Mouse (Mus musculus): ENCODE data around the gene Tcta. TPM values are rescaled to one million over a fixed set of nuclear protein-coding genes. Genes with fewer than 3 reads are reported as not detected.
"Not testable (repeated sequence)": the region's sequence is repeated elsewhere in the genome, so short reads cannot be mapped to it uniquely, and the experiment has no call there.

Gene Tcta
- total and polyA plus RNA-seq, 2 experiments from 2014 or later: 42.1 to 46.1 TPM

DNA sequence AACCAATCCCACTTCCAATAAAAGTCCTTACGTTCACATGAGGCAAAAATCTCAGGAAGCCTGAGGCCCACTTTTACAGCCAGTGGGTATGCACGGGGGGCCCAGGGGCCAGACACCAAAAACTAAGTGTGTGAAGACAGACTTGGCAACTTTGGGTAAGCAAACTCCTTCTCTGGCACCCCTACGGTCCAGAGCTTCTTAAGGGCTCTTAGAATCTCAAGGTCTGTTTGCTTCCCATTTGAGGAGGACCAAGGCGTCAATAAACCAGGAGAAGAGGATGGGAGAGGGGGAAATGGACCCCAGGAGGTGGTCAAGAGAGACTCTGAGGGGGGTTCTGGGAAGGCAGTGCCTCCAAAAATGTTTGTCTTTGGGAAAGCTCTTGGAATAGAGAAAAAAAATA lies 32.5 kb downstream of the Tcta start:
- Histone ChIP-seq H3K4me2 (ENCODE audit: low read depth, low read length) (no peak overlapping the region), H3K9ac (replicated peaks; ENCODE audit: low read depth, low read length) (no peak overlapping the region), H3K9me3 (replicated peaks; ENCODE audit: control insufficient read depth, low read length) (no peaks in the 10 kb centered on the region), H3K27me3 (ENCODE audit: control insufficient read depth, insufficient read depth, low read length) (no peaks in the 10 kb centered on the region), H3K27ac (ENCODE audit: low read depth) (no peak overlapping the region), H3K4me3 (ENCODE audit: low read depth, low read length) (no peak overlapping the region), H3K4me1 (ENCODE audit: control insufficient read depth, insufficient read depth) (peaks cover 10% of the 10 kb centered on the region; the same call in 1 of the 2 replicates), H3K36me3 (replicated peaks; ENCODE audit: control insufficient read depth, insufficient read depth, low read length) (no peaks in the 10 kb centered on the region)
- WGBS: 94% methylated on average over 4 of the region's 4 CpGs
- DNase-seq (ENCODE audit: low spot score) (no peak), ATAC-seq (ENCODE audit: insufficient read depth, low read depth) (no peak)
- TF ChIP-seq CTCF (IDR thresholded peaks at IDR 0.05; ENCODE audit: low read depth) (no peak), EP300 (IDR thresholded peaks at IDR 0.05; ENCODE audit: low read depth) (no peak)

DNA sequence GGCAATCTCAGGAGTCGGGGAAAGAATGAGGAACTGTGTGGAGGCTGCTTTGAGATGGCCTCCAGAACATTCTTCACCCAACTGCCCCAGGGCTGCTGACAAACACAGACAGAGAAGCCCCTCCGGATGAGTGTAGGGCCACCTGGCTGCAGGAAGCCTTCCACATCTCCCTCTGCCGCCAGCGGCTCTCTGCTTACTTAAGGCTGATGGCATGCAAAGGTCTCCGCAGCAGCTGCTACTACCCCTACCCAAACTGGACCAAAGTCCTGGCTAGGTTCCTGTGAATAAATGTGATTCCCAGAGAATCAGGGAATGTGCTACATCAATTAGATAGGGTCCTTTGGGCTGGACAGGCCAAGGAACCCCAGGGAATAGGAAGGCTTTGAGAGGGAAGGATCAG lies 33.3 kb downstream of the Tcta start:
- Histone ChIP-seq H3K4me3 (ENCODE audit: low read depth, low read length) (no peak overlapping the region), H3K9ac (replicated peaks; ENCODE audit: low read depth, low read length) (no peak overlapping the region), H3K9me3 (replicated peaks; ENCODE audit: control insufficient read depth, low read length) (no peaks in the 10 kb centered on the region), H3K27me3 (ENCODE audit: control insufficient read depth, insufficient read depth, low read length) (no peaks in the 10 kb centered on the region), H3K4me1 (ENCODE audit: control insufficient read depth, insufficient read depth) (peaks cover 15% of the 10 kb centered on the region), H3K27ac (ENCODE audit: low read depth) (no peak overlapping the region), H3K4me2 (ENCODE audit: low read depth, low read length) (no peak overlapping the region), H3K36me3 (replicated peaks; ENCODE audit: control insufficient read depth, insufficient read depth, low read length) (no peaks in the 10 kb centered on the region)
- DNase-seq (ENCODE audit: low spot score) (no peak), ATAC-seq (ENCODE audit: insufficient read depth, low read depth) (no peak)
- 59% methylated on average over 5 of the region's 5 CpGs for WGBS
- TF ChIP-seq CTCF (IDR thresholded peaks at IDR 0.05; ENCODE audit: low read depth): no peak
- no peak for TF ChIP-seq EP300 (IDR thresholded peaks at IDR 0.05; ENCODE audit: low read depth)

DNA sequence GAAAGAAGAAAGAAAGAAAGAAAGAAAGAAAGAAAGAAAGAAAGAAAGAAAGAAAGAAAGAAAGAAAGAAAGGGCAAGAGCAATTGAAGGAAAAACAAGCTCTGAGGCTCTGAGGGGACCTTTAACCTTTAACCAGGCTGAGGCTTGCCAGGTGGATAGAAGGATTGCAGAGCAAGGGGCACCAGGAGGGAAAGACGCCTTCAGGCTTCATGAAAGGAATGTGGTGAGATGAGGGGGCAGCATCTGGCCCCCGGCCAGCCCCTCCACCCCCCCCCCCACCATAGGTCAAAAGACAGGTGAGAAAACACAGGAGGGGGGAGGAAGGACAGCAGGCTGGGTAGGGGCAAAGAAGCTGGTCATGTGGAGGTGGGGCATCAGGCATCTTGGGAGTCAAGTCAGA lies 34.0 kb downstream of the Tcta start:
- Histone ChIP-seq H3K4me3 (ENCODE audit: low read depth, low read length) (no peak overlapping the region), H3K27ac (ENCODE audit: low read depth) (no peak overlapping the region), H3K4me2 (ENCODE audit: low read depth, low read length) (no peak overlapping the region), H3K27me3 (ENCODE audit: control insufficient read depth, insufficient read depth, low read length) (no peaks in the 10 kb centered on the region), H3K9ac (replicated peaks; ENCODE audit: low read depth, low read length) (no peak overlapping the region), H3K9me3 (replicated peaks; ENCODE audit: control insufficient read depth, low read length) (no peaks in the 10 kb centered on the region), H3K36me3 (replicated peaks; ENCODE audit: control insufficient read depth, insufficient read depth, low read length) (no peaks in the 10 kb centered on the region), H3K4me1 (ENCODE audit: control insufficient read depth, insufficient read depth) (peaks cover 20% of the 10 kb centered on the region)
- WGBS: 27% methylated on average over 2 of the region's 2 CpGs
- ATAC-seq (ENCODE audit: insufficient read depth, low read depth) (no peak), DNase-seq (ENCODE audit: low spot score) (no peak)
- TF ChIP-seq EP300 (IDR thresholded peaks at IDR 0.05; ENCODE audit: low read depth) (no peak), CTCF (IDR thresholded peaks at IDR 0.05; ENCODE audit: low read depth) (no peak)

DNA sequence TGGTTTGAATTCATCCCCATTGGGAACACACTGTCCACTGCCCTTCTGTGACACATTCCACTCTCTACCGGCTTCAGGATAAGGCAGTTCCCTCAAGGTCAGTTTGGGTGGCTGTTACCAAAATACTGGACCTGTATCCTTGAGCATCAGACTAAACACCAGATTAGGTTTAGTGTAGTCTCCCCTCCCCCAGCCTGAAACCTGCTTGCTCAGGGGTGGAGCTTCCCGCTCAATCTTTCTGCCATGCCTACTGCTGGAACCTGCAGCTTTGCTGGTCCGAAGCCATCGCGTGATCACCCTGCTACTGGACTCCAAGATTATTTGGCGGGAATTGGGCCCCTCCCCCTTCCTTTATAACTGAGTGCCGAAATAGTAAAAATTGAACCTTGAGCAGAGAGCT lies 37.3 kb downstream of the Tcta start:
- H3K27me3 ChIP-seq (ENCODE audit: control insufficient read depth, insufficient read depth, low read length); H3K4me2 ChIP-seq (ENCODE audit: low read depth, low read length); H3K9ac ChIP-seq (replicated peaks; ENCODE audit: low read depth, low read length); H3K36me3 ChIP-seq (replicated peaks; ENCODE audit: control insufficient read depth, insufficient read depth, low read length); H3K9me3 ChIP-seq (replicated peaks; ENCODE audit: control insufficient read depth, low read length); DNase-seq (ENCODE audit: low spot score); H3K4me3 ChIP-seq (ENCODE audit: low read depth, low read length); ATAC-seq (ENCODE audit: insufficient read depth, low read depth): not testable (repeated sequence)
- Histone ChIP-seq H3K4me1 (ENCODE audit: control insufficient read depth, insufficient read depth) (peaks cover 22% of the 10 kb centered on the region), H3K27ac (ENCODE audit: low read depth) (0 out of 2 replicates have a peak overlapping the region, but pooled peaks have one; percentile 6)
- WGBS: 45% methylated on average over 6 of the region's 7 CpGs

DNA sequence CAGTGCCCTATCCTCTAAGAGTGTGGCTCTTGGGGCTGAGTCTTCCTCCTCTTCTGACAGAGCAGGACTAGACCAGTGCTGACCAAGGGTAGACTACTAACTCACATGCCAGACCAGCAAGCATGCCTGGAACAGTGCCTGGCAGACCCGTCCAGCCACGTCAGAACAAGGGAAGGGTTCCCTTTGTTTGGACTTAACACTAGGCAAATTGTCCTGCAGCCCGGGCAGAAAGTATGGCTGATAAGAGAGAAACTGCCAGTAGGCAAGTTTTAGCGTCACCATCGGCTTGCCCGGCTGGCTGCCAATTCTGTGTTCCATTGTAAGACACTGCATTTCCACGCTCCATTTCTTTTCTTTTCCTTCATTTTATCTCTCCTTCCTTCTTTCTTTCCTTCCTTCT lies 38.3 kb downstream of the Tcta start:
- Histone ChIP-seq H3K27ac (ENCODE audit: low read depth) (peak overlapping the region; percentile 62), H3K9ac (replicated peaks; ENCODE audit: low read depth, low read length) (no peak overlapping the region), H3K9me3 (replicated peaks; ENCODE audit: control insufficient read depth, low read length) (no peaks in the 10 kb centered on the region), H3K27me3 (ENCODE audit: control insufficient read depth, insufficient read depth, low read length) (no peaks in the 10 kb centered on the region), H3K4me1 (ENCODE audit: control insufficient read depth, insufficient read depth) (peaks cover 22% of the 10 kb centered on the region), H3K36me3 (replicated peaks; ENCODE audit: control insufficient read depth, insufficient read depth, low read length) (no peaks in the 10 kb centered on the region), H3K4me3 (ENCODE audit: low read depth, low read length) (no peak overlapping the region), H3K4me2 (ENCODE audit: low read depth, low read length) (no peak overlapping the region)
- ATAC-seq (ENCODE audit: insufficient read depth, low read depth) (no peak), DNase-seq (ENCODE audit: low spot score) (peak; percentile 66)
- WGBS: 23% methylated on average over 7 of the region's 7 CpGs
- TF ChIP-seq EP300 (IDR thresholded peaks at IDR 0.05; ENCODE audit: low read depth) (0 out of 2 replicates have a peak, but pooled peaks have one; percentile 29), CTCF (IDR thresholded peaks at IDR 0.05; ENCODE audit: low read depth) (no peak)

DNA sequence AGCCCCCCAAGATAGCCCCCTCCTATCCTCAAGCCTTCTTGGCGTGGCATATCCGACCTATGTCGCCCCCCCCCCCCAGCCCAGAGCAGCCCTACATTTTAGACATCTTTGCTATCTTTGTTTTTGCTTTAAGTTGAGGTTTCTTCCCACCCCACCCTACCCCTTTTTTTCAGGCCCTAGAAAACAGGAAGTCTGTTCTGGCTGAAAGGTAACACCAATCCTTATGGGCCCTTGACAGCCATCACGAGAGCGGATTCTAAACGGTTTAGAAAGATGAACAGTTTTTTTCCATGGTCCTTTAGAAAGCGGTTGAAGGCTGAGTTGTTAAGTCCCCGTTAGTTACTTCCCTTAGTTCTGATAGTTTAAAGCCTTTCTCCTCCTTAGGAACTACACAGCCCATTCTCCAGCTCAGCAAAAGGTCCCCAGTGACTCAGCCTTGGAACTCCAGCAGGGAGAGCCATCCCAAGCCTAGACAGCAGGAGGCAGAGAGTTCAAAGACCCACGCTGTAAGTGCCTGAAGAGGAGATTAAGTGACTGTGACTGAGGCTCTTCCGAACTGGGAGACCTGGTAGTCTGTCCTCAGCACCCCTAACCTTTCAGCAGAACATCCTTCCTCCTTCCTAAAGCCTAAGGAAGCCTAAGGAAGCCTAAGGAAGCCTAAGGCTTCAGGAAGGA lies 39.6 kb downstream of the Tcta start:
- peaks cover 31% of the 10 kb centered on the region for H3K4me1 ChIP-seq (ENCODE audit: control insufficient read depth, insufficient read depth)
- 69% methylated on average over 10 of the region's 10 CpGs for WGBS
- no peaks in the 10 kb centered on the region for H3K36me3 ChIP-seq (replicated peaks; ENCODE audit: control insufficient read depth, insufficient read depth, low read length)

More for the DNA sequence above, 39.6 kb downstream of the Tcta start:
- ATAC-seq (ENCODE audit: insufficient read depth, low read depth): no peak
- Histone ChIP-seq H3K27me3 (ENCODE audit: control insufficient read depth, insufficient read depth, low read length) (no peaks in the 10 kb centered on the region), H3K9me3 (replicated peaks; ENCODE audit: control insufficient read depth, low read length) (no peaks in the 10 kb centered on the region), H3K4me2 (ENCODE audit: low read depth, low read length) (no peak overlapping the region), H3K9ac (replicated peaks; ENCODE audit: low read depth, low read length) (no peak overlapping the region), H3K27ac (ENCODE audit: low read depth) (peak overlapping the region; percentile 46; the same call in 1 of the 2 replicates), H3K4me3 (ENCODE audit: low read depth, low read length) (no peak overlapping the region)
- DNase-seq (ENCODE audit: low spot score): no peak
- TF ChIP-seq EP300 (IDR thresholded peaks at IDR 0.05; ENCODE audit: low read depth) (no peak), CTCF (IDR thresholded peaks at IDR 0.05; ENCODE audit: low read depth) (no peak)

All from heart, postnatal 0 days (tissue).